ENCODE assay signal across 9 mouse cellular contexts in genomic region chr7:79721386-79721977, GRCm38 (mm10). TPM values are rescaled to one million over a fixed set of nuclear protein-coding genes. Genes with fewer than 3 reads are reported as not detected.
DNase-seq lines count a peak whose midpoint lies in the region; ATAC-seq and TF ChIP-seq lines count a peak whose summit lies in the region.
"Had no signal": no experiment of that assay in that cellular context is flagged by ENCODE, and none has a peak within 500 bp of the region (broad histone marks: within the 10 kb centered on the region; RNA-seq: fewer than 3 reads in every experiment).

No protein-coding gene starts in this region.

- no peaks in the 10 kb centered on the region; the same call in 1 of the 2 replicates for H3K27me3 ChIP-seq in embryonic facial prominence, embryonic 11.5 days (ENCODE audit: control insufficient read depth, insufficient read depth, low read length)
- H3K27me3 ChIP-seq in heart, embryonic 13.5 days (replicated peaks): peaks cover 49% of the 10 kb centered on the region
- H3K27me3 ChIP-seq in lung, embryonic 15.5 days: peaks cover 36% of the 10 kb centered on the region

- peak; percentile 25; the same call in 1 of the 2 replicates for TF ChIP-seq POLR2A in olfactory bulb, adult 2 months (IDR thresholded peaks at IDR 0.05; ENCODE audit: insufficient read depth, low read depth, low read length)

- no peaks in the 10 kb centered on the region for H3K9me3 ChIP-seq in embryonic facial prominence, embryonic 11.5 days (replicated peaks; ENCODE audit: control insufficient read depth, low read length)
- H3K9me3 ChIP-seq in heart, embryonic 13.5 days: no peaks in the 10 kb centered on the region
- H3K9me3 ChIP-seq in lung, embryonic 15.5 days: no peaks in the 10 kb centered on the region

- no peak overlapping the region for H3K27ac ChIP-seq in embryonic facial prominence, embryonic 11.5 days (replicated peaks; ENCODE audit: low read depth, low read length)
- peak overlapping the region; percentile 37; the same call in 1 of the 2 replicates for H3K27ac ChIP-seq in heart, embryonic 13.5 days (replicated peaks)
- H3K27ac ChIP-seq in lung, embryonic 15.5 days: peak overlapping the region; percentile 50
- peak overlapping the region; percentile 0; the same call in 1 of the 2 replicates for H3K27ac ChIP-seq in olfactory bulb, adult 2 months (ENCODE audit: insufficient read depth, low read depth, low read length)

- no peaks in the 10 kb centered on the region; the same call in 1 of the 2 replicates for H3K4me1 ChIP-seq in embryonic facial prominence, embryonic 11.5 days (ENCODE audit: control insufficient read depth, insufficient read depth, low read length)
- peaks cover 12% of the 10 kb centered on the region for H3K4me1 ChIP-seq in heart, embryonic 13.5 days
- peaks cover 12% of the 10 kb centered on the region; the same call in 1 of the 2 replicates for H3K4me1 ChIP-seq in lung, embryonic 15.5 days
- peaks cover 9% of the 10 kb centered on the region; the same call in 1 of the 2 replicates for H3K4me1 ChIP-seq in olfactory bulb, adult 2 months (ENCODE audit: control insufficient read depth, insufficient read depth, low read length)

- TF ChIP-seq CTCF in olfactory bulb, adult 2 months (IDR thresholded peaks at IDR 0.05; ENCODE audit: insufficient read depth, low read depth, low read length): no peak

- H3K4me3 ChIP-seq in embryonic facial prominence, embryonic 11.5 days (ENCODE audit: low read depth, low read length): peak overlapping the region; percentile 64
- peak overlapping the region; percentile 68 for H3K4me3 ChIP-seq in heart, embryonic 13.5 days
- H3K4me3 ChIP-seq in lung, embryonic 15.5 days: peak overlapping the region; percentile 58
- H3K4me3 ChIP-seq in olfactory bulb, adult 2 months (ENCODE audit: insufficient read depth, low read depth, low read length): peak overlapping the region; percentile 69

- peak overlapping the region; percentile 93 for H3K4me2 ChIP-seq in embryonic facial prominence, embryonic 11.5 days (ENCODE audit: low read depth, low read length)
- H3K4me2 ChIP-seq in heart, embryonic 13.5 days: peak overlapping the region; percentile 88
- H3K4me2 ChIP-seq in lung, embryonic 15.5 days: peak overlapping the region; percentile 92

- WGBS in embryonic facial prominence, embryonic 11.5 days: under 1% methylated on average over 45 of the region's 48 CpGs
- under 1% methylated on average over 48 of the region's 48 CpGs for WGBS in heart, embryonic 13.5 days
- under 1% methylated on average over 48 of the region's 48 CpGs for WGBS in lung, embryonic 15.5 days
- under 1% methylated on average over 48 of the region's 48 CpGs for WGBS in olfactory bulb, adult 2 months

- H3K36me3 ChIP-seq in embryonic facial prominence, embryonic 11.5 days (replicated peaks; ENCODE audit: control insufficient read depth, insufficient read depth, low read depth, low read length): no peaks in the 10 kb centered on the region
- no peaks in the 10 kb centered on the region for H3K36me3 ChIP-seq in heart, embryonic 13.5 days
- no peaks in the 10 kb centered on the region for H3K36me3 ChIP-seq in lung, embryonic 15.5 days

- ATAC-seq in embryonic facial prominence, embryonic 11.5 days (replicated peaks; ENCODE audit: insufficient number of reproducible peaks, low FRiP score, low TSS enrichment, low read depth): peak; percentile 68
- ATAC-seq in heart, embryonic 13.5 days (ENCODE audit: extremely low read depth, insufficient number of reproducible peaks, low FRiP score, low TSS enrichment): peak; percentile 66
- ATAC-seq in lung, embryonic 15.5 days (ENCODE audit: borderline replicate concordance, extremely low read depth, low FRiP score, low TSS enrichment): peak; percentile 65

- peak; percentile 15 for DNase-seq in gastrocnemius, adult 18-20 months (ENCODE audit: low spot score)
- DNase-seq in gastrocnemius, adult 8-10 months (ENCODE audit: low spot score in 2 of 2): no peak
- peak; percentile 70 for DNase-seq in embryonic facial prominence, embryonic 11.5 days (ENCODE audit: low spot score)
- peak; percentile 81 for DNase-seq in kidney, postnatal 10 days
- DNase-seq in urinary bladder, adult 2 months (ENCODE audit: low spot score): peak; percentile 35

- peak overlapping the region; percentile 86 for H3K9ac ChIP-seq in embryonic facial prominence, embryonic 11.5 days (replicated peaks; ENCODE audit: low read length)
- H3K9ac ChIP-seq in heart, embryonic 13.5 days: peak overlapping the region; percentile 82
- H3K9ac ChIP-seq in lung, embryonic 15.5 days: peak overlapping the region; percentile 60

RNA-seq across cellular contexts. Expression of gene Kif7, which starts 6.0 kb away (rescaled TPM):
- total RNA-seq in gastrocnemius, adult 18-20 months (2021): under 1 TPM; 0.27 to 0.40 TPM
- under 1 TPM; 0.27 to 0.52 (median 0.38) TPM for total RNA-seq in gastrocnemius, adult 8-10 months (2022)
- 4.5 TPM in 2 replicates for polyA plus RNA-seq in embryonic facial prominence, embryonic 11.5 days (2014; fragmentation: Nextera tagmentation; extraction: Ambion mirVana)
- 1.7 and 2.4 TPM in 2 replicates for polyA plus RNA-seq in heart, embryonic 13.5 days (2015; fragmentation: Nextera tagmentation; extraction: Ambion mirVana)
- 5.0 TPM in 2 replicates for polyA plus RNA-seq in lung, embryonic 15.5 days (2015; fragmentation: Nextera tagmentation; extraction: Ambion mirVana)
- polyA plus RNA-seq in olfactory bulb, adult 2 months (2012; ENCODE audit: insufficient read depth, insufficient read length, low replicate concordance, missing spikeins): not detected in 2 replicates
- 4.3 TPM in 2 replicates for polyA plus RNA-seq in urinary bladder, adult 2 months (2012; rRNA removed)

RNA-seq across cellular contexts. Expression of gene Plin1, which starts 11.2 kb away (rescaled TPM):
- 10 to 100 TPM; 10.3 to 18.3 TPM for total RNA-seq in gastrocnemius, adult 18-20 months (2021)
- total RNA-seq in gastrocnemius, adult 8-10 months (2022): 10 to 100 TPM in 2 of 4 experiments, 1 to 10 TPM in 2; 1.7 to 34.7 (median 15.1) TPM
- polyA plus RNA-seq in embryonic facial prominence, embryonic 11.5 days (2014; fragmentation: Nextera tagmentation; extraction: Ambion mirVana): not detected in 2 replicates
- polyA plus RNA-seq in heart, embryonic 13.5 days (2015; fragmentation: Nextera tagmentation; extraction: Ambion mirVana): not detected in 2 replicates
- not detected in 2 replicates for polyA plus RNA-seq in lung, embryonic 15.5 days (2015; fragmentation: Nextera tagmentation; extraction: Ambion mirVana)
- not detected in 2 replicates for polyA plus RNA-seq in olfactory bulb, adult 2 months (2012; ENCODE audit: insufficient read depth, insufficient read length, low replicate concordance, missing spikeins)
- 18.0 and 30.2 TPM in 2 replicates for polyA plus RNA-seq in urinary bladder, adult 2 months (2012; rRNA removed)
- total RNA-seq: CH12.LX had no signal

RNA-seq across cellular contexts. Expression of gene Pex11a, which starts 21.4 kb away (rescaled TPM):
- 10 to 100 TPM; 12.9 to 14.1 TPM for total RNA-seq in gastrocnemius, adult 18-20 months (2021)
- 10 to 100 TPM; 12.3 to 17.2 (median 12.7) TPM for total RNA-seq in gastrocnemius, adult 8-10 months (2022)
- polyA plus RNA-seq in embryonic facial prominence, embryonic 11.5 days (2014; fragmentation: Nextera tagmentation; extraction: Ambion mirVana): 7.1 and 8.3 TPM in 2 replicates
- polyA plus RNA-seq in heart, embryonic 13.5 days (2015; fragmentation: Nextera tagmentation; extraction: Ambion mirVana): 5.8 and 9.6 TPM in 2 replicates
- polyA plus RNA-seq in lung, embryonic 15.5 days (2015; fragmentation: Nextera tagmentation; extraction: Ambion mirVana): 10.2 and 12.1 TPM in 2 replicates
- polyA plus RNA-seq in olfactory bulb, adult 2 months (2012; ENCODE audit: insufficient read depth, insufficient read length, low replicate concordance, missing spikeins): not detected in 2 replicates
- 7.1 and 7.9 TPM in 2 replicates for polyA plus RNA-seq in urinary bladder, adult 2 months (2012; rRNA removed)

RNA-seq across cellular contexts. Expression of gene Wdr93, which starts 21.5 kb away (rescaled TPM):
- under 1 TPM; 0.09 to 0.16 TPM for total RNA-seq in gastrocnemius, adult 18-20 months (2021)
- total RNA-seq in gastrocnemius, adult 8-10 months (2022): under 1 TPM in 2 of 4 experiments, not detected in 2; 0.11 to 0.13 TPM
- polyA plus RNA-seq in embryonic facial prominence, embryonic 11.5 days (2014; fragmentation: Nextera tagmentation; extraction: Ambion mirVana): 0.21 and 0.42 TPM in 2 replicates
- polyA plus RNA-seq in heart, embryonic 13.5 days (2015; fragmentation: Nextera tagmentation; extraction: Ambion mirVana): 1.4 and 1.5 TPM in 2 replicates
- 0.78 and 0.86 TPM in 2 replicates for polyA plus RNA-seq in lung, embryonic 15.5 days (2015; fragmentation: Nextera tagmentation; extraction: Ambion mirVana)
- not detected in 2 replicates for polyA plus RNA-seq in olfactory bulb, adult 2 months (2012; ENCODE audit: insufficient read depth, insufficient read length, low replicate concordance, missing spikeins)
- 0.15 and 0.29 TPM in 2 replicates for polyA plus RNA-seq in urinary bladder, adult 2 months (2012; rRNA removed)

Comparison
In these comparisons a context has a peak if more than half of its experiments do, and no peak if none do; other contexts are left out.
1. DNase-seq: peak in gastrocnemius, adult 18-20 months (single experiment), embryonic facial prominence, embryonic 11.5 days (single experiment), kidney, postnatal 10 days (single experiment) and urinary bladder, adult 2 months (single experiment); none in gastrocnemius, adult 8-10 months (0 of 2).
2. RNA of gene Plin1, which starts 11.2 kb away (polyA plus RNA-seq): 18.0 to 30.2 TPM in urinary bladder, adult 2 months; not detected in lung, embryonic 15.5 days, not detected in embryonic facial prominence, embryonic 11.5 days, not detected in heart, embryonic 13.5 days and not detected in olfactory bulb, adult 2 months; every median in the first group is over 10 times any median in the second.
3. Peak in every context shown above with its lines, with median percentiles within 50 percentile points of each other: ATAC-seq, H3K4me2 ChIP-seq, H3K4me3 ChIP-seq and H3K9ac ChIP-seq.